Mouse (Mus musculus) T-helper 2 cell (primary cell): ENCODE results near the gene Gm5862.
"Not testable (repeated sequence)": the region's sequence is repeated elsewhere in the genome, so short reads cannot be mapped to it uniquely, and the experiment has no call there.

ENCODE experiments used
- in situ Hi-C: fragments of 300-600 bp; cut with MboI, MseI; formaldehyde crosslinking; loops from one replicate; pipeline ENCODE4 v1.15.1; 2025; ENCODE audit warnings: high pct_unique_total_duplicates

Gene Gm5862

DNA sequence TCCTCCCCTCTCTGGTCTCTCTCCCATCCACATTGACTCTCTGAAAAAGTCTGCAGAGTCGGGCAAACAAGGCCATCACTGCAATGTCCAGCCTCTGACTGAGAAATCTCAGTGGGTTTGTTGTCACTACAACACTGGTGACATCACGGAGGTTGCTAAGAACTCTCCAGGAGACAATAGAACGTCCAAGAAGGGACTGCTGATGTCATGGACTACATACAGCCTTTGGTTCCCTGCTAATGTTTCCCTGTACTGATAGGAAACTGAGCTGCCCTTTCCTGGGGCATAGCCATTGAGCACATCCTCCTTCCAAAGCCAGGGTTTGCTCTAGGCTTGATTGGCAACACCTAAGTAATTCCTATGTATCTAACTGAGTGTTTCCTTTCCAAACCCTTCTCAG, at the start of gene Gm5862:
Gm5862 (minus strand) TSS at position 101 of the 400 bp plus-strand sequence.
- in situ Hi-C loops: not testable (repeated sequence)

DNA sequence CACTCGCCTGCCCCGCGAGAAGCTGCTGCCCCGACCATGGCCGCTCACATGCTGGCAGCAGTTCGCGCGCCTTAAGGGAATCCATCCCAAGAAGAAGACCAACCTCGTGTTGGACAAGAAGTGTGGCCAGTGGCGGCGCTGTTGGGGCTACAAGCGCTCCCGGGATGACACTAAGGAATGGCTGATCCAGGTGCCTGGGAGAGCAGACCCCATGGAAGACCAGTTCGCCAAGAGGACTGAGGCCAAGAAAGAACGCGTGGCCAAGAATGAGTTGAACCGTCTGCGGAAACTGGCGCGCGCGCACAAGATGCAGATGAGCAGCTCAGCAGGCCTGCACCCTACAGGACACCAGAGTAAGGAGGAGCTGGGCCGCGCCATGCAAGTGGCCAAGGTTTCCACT, 48.0 kb upstream of the Gm5862 start:
- in situ Hi-C loops: no loop called here

DNA sequence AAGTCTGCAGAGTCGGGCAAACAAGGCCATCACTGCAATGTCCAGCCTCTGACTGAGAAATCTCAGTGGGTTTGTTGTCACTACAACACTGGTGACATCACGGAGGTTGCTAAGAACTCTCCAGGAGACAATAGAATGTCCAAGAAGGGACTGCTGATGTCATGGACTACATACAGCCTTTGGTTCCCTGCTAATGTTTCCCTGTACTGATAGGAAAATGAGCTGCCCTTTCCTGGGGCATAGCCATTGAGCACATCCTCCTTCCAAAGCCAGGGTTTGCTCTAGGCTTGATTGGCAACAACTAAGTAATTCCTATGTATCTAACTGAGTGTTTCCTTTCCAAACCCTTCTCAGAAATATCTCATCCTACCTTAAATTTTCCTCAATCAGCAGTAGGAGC, 35.8 kb upstream of the Gm5862 start, which contains the start of gene Gm7347:
Gm7347 (minus strand) TSS at position 101 of the 400 bp plus-strand sequence.
- in situ Hi-C loops: not testable (repeated sequence)

DNA sequence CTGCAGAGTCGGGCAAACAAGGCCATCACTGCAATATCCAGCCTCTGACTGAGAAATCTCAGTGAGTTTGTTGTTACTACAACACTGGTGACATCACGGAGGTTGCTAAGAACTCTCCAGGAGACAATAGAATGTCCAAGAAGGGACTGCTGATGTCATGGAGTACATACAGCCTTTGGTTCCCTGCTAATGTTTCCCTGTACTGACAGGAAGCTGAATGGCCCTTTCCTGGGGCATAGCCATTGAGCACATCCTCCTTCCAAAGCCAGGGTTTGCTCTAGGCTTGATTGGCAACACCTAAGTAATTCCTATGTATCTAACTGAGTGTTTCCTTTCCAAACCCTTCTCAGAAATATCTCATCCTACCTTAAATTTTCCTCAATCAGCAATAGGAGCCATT, 16.7 kb upstream of the Gm5862 start, which contains the start of gene Speer4a:
Speer4a (minus strand) TSS at position 101 of the 400 bp plus-strand sequence.
- in situ Hi-C loops: not testable (repeated sequence)

DNA sequence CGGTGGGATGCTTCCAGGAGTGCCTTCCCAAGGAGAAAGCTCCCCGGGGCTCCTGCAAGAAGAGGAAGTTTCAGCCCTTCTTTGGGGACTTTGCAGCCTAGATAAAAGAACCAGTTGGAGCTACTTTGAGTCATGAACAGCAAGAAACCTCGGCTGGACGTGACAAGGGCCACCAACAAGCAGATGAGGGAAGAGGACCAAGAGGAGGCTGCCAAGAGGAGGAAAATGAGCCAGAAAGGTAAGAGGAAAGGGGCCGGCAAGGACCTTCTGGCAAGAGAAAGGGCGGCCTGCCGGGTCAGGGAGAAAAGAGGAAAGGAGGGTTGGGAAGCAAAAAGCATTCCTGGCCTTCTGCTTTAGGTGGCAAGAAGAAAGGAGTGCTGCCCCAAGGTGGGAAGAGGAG, 15.0 kb downstream of the Gm5862 start:
- in situ Hi-C loops: loop anchor here (5.0 kb wide), 1 partner anchor 50 kb away; no protein-coding TSS in a partner anchor

DNA sequence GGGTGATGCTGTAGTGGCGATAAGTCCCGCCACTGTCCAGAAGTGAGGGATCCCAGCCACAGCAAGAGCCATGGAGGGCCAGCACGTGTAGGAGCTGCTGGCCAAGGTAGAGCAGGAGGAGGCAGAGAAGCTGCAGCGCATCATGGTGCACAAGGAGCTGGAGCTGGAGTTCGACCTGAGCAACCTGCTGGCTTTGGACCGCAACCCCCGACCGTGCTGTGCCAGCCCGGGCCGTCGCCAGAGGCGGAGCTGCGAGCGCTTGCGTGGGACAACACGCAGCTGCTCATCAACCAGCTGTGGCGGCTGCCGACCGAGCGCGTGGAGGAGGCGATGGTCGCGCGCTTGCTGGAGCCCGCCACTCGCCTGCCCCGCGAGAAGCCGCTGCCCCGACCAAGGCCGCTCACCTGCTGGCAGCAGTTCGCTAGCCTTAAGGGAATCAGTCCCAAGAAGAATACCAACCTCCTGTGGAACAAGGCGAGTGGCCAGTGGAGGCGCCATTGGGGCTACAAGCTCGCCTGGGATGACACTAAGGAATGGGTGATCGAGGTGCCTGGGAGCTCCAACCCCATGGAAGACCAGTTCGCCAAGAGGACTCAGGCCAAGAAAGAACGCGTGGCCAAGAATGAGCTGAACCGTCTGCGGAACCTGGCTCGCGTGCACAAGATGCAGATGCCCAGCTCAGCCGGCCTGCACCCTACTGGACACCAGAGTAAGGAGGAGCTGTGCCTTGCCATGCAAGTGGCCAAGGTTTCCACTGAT, 15.6 kb downstream of the Gm5862 start:
- in situ Hi-C loops: loop anchor here (5.0 kb wide), 1 partner anchor 50 kb away; no protein-coding TSS in a partner anchor

DNA sequence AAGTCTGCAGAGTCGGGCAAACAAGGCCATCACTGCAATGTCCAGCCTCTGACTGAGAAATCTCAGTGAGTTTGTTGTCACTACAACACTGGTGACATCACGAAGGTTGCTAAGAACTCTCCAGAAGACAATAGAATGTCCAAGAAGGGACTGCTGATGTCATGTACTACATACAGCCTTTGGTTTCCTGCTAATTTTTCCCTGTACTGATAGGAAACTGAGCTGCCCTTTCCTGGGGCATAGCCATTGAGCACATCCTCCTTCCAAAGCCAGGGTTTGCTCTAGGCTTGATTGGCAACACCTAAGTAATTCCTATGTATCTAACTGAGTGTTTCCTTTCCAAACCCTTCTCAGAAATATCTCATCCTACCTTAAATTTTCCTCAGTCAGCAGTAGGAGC, 18.0 kb downstream of the Gm5862 start, which contains the start of gene Gm1979:
Gm1979 (minus strand) TSS at position 101 of the 400 bp plus-strand sequence.
- in situ Hi-C loops: loop anchor here (5.0 kb wide), 1 partner anchor 47 kb away; no protein-coding TSS in a partner anchor

DNA sequence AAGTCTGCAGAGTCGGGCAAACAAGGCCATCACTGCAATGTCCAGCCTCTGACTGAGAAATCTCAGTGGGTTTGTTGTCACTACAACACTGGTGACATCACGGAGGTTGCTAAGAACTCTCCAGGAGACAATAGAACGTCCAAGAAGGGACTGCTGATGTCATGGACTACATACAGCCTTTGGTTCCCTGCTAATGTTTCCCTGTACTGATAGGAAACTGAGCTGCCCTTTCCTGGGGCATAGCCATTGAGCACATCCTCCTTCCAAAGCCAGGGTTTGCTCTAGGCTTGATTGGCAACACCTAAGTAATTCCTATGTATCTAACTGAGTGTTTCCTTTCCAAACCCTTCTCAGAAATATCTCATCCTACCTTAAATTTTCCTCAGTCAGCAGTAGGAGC, 34.2 kb downstream of the Gm5862 start, which contains the start of gene Gm21698:
Gm21698 (minus strand) TSS at position 101 of the 400 bp plus-strand sequence.
- in situ Hi-C loops: not testable (repeated sequence)

DNA sequence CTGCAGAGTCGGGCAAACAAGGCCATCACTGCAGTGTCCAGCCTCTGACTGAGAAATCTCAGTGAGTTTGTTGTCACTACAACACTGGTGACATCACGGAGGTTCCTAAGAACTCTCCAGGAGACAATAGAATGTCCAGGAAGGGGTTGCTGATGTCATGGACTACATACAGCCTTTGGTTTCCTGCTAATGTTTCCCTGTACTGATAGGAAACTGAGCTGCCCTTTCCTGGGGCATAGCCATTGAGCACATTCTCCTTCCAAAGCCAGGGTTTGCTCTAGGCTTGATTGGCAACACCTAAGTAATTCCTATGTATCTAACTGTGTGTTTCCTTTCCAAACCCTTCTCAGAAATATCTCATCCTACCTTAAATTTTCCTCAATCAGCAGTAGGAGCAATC, 50.2 kb downstream of the Gm5862 start, which contains the start of gene Gm21680:
Gm21680 (minus strand) TSS at position 101 of the 400 bp plus-strand sequence.
- in situ Hi-C loops: not testable (repeated sequence)
